Mouse (Mus musculus) cortical plate, adult 2 months (tissue): ENCODE data around the gene Fubp3.

Source experiments
- CTCF ChIP-seq: fragments of 200-500 bp; IDR thresholded peaks from 2 replicates; pipeline ENCODE4 v1.5.1; 2011; ENCODE audit warnings: mild to moderate bottlenecking, control low read depth, low read length; ENCODE audit not compliant: insufficient read depth; ENCODE audit errors: extremely low read depth
- POLR2A ChIP-seq: fragments of 200-500 bp; IDR thresholded peaks from 2 replicates; pipeline ENCODE4 v1.6.1; 2011; ENCODE audit warnings: mild to moderate bottlenecking, low read length, control low read depth; ENCODE audit not compliant: insufficient read depth; ENCODE audit errors: extremely low read depth

- TF ChIP-seq CTCF (no peak), POLR2A (no peak)
Measured at GRCm38 (mm10) chr2:31525778-31526177, 46.7 kb upstream of the Fubp3 start.
